Mouse (Mus musculus) CH12.LX (cell line): ENCODE results near the gene Tyms. TPM values are rescaled to one million over a fixed set of nuclear protein-coding genes. Genes with fewer than 3 reads are reported as not detected.

Experiments
- DNase-seq: peaks from one replicate; pipeline ENCODE4 v3.0.0-alpha.2; 2013; ENCODE audit errors: extremely low read depth
- H3K27ac ChIP-seq: 2 replicates; pipeline ENCODE4 v1.5.1; 2012; ENCODE audit warnings: low read depth, mild to moderate bottlenecking, control low read depth, moderate library complexity; ENCODE audit not compliant: insufficient read depth
- H3K27me3 ChIP-seq: replicated peaks from 2 replicates; pipeline ENCODE3; 2012; ENCODE audit warnings: inconsistent platforms
- H3K36me3 ChIP-seq, 2 experiments: replicated peaks in 1 of 2; 2 replicates each; pipeline versions ENCODE3 to v1.6.1; 2012; ENCODE audit warnings: inconsistent platforms in 1 of 2, low read length in 1 of 2, mild to moderate bottlenecking in 1 of 2, mixed read lengths in 1 of 2, moderate library complexity in 1 of 2; ENCODE audit not compliant: control insufficient read depth in 1 of 2, insufficient read depth in 1 of 2
- H3K4me1 ChIP-seq, 2 experiments: 2 replicates each; pipeline ENCODE4 v1.6.1; 2012; ENCODE audit warnings: inconsistent platforms in 1 of 2, moderate library complexity in 1 of 2; ENCODE audit not compliant: insufficient read depth in 2 of 2, control insufficient read depth in 1 of 2
- H3K4me2 ChIP-seq: 2 replicates; pipeline ENCODE4 v1.6.1; 2012; ENCODE audit warnings: low read depth, mild to moderate bottlenecking, control low read depth; ENCODE audit not compliant: poor library complexity, insufficient read depth, severe bottlenecking
- H3K4me3 ChIP-seq, 3 experiments: fragments of 150-350 bp in 1 of 3; sonication (generic) in 1 of 3; replicated peaks in 1 of 3; 2 replicates each; pipeline versions ENCODE3 to v1.5.1; 2011 to 2012; ENCODE audit warnings: low read depth in 2 of 3, low read length in 2 of 3, mild to moderate bottlenecking in 2 of 3, moderate library complexity in 2 of 3, control low read depth in 1 of 3, improper control_type of control experiment in 1 of 3, inconsistent platforms in 1 of 3, mixed read lengths in 1 of 3; ENCODE audit not compliant: poor library complexity in 1 of 3
- H3K79me2 ChIP-seq: replicated peaks from 2 replicates; pipeline ENCODE4 v1.6.1; 2012; ENCODE audit warnings: mild to moderate bottlenecking, moderate library complexity; ENCODE audit not compliant: control insufficient read depth, poor library complexity, insufficient read depth, severe bottlenecking; ENCODE audit errors: extremely low read depth
- H3K9ac ChIP-seq: 2 replicates; pipeline ENCODE4 v1.6.1; 2012; ENCODE audit warnings: low read depth, mild to moderate bottlenecking, control low read depth, moderate library complexity; ENCODE audit not compliant: insufficient read depth
- H3K9me3 ChIP-seq: replicated peaks from 2 replicates; pipeline ENCODE3; 2012; ENCODE audit warnings: low read length, inconsistent platforms, mixed read lengths
- CHD2 ChIP-seq: IDR thresholded peaks from 2 replicates; pipeline ENCODE4 v1.6.1; 2011; ENCODE audit warnings: low read length, improper control_type of control experiment
- CTCF ChIP-seq, 2 experiments: IDR thresholded peaks in 1 of 2; conservative IDR thresholded peaks in 1 of 2; 2 replicates each; pipeline ENCODE4 v1.5.1; 2011 to 2012; ENCODE audit warnings: low read depth in 2 of 2, low read length in 2 of 2, improper control_type of control experiment in 1 of 2, inconsistent platforms in 1 of 2, mild to moderate bottlenecking in 1 of 2, moderate library complexity in 1 of 2
- ELF1 ChIP-seq: IDR thresholded peaks from 2 replicates; pipeline ENCODE4 v1.6.1; 2014; ENCODE audit warnings: low read depth, mild to moderate bottlenecking, inconsistent platforms, low read length, improper control_type of control experiment
- EP300 ChIP-seq: IDR thresholded peaks from 2 replicates; pipeline ENCODE4 v1.6.1; 2011; ENCODE audit warnings: low read length, improper control_type of control experiment
- GABPA ChIP-seq: IDR thresholded peaks from 2 replicates; pipeline ENCODE4 v1.6.1; 2012; ENCODE audit warnings: low read depth, low read length, improper control_type of control experiment, inconsistent platforms; ENCODE audit not compliant: insufficient replicate concordance
- HCFC1 ChIP-seq: IDR thresholded peaks from 2 replicates; pipeline ENCODE4 v1.6.1; 2012; ENCODE audit warnings: low read depth, mild to moderate bottlenecking, inconsistent platforms, low read length, improper control_type of control experiment
- JUND ChIP-seq: conservative IDR thresholded peaks from 2 replicates; pipeline ENCODE4 v1.6.1; 2011; ENCODE audit warnings: low read depth, low read length, improper control_type of control experiment
- MAX ChIP-seq: IDR thresholded peaks from 2 replicates; pipeline ENCODE4 v1.6.1; 2011; ENCODE audit warnings: low read length, improper control_type of control experiment
- MAZ ChIP-seq: IDR thresholded peaks from 2 replicates; pipeline ENCODE4 v1.6.1; 2012; ENCODE audit warnings: low read depth, mild to moderate bottlenecking, inconsistent platforms, low read length, improper control_type of control experiment, moderate library complexity
- MEF2A ChIP-seq: IDR thresholded peaks from 2 replicates; pipeline ENCODE4 v1.6.1; 2014; ENCODE audit warnings: low read depth, mild to moderate bottlenecking, inconsistent platforms, low read length, improper control_type of control experiment, borderline replicate concordance
- MXI1 ChIP-seq: IDR thresholded peaks from 2 replicates; pipeline ENCODE4 v1.6.1; 2011; ENCODE audit warnings: mild to moderate bottlenecking, low read depth, low read length, improper control_type of control experiment
- NELFE ChIP-seq: IDR thresholded peaks from 2 replicates; pipeline ENCODE4 v1.6.1; 2011; ENCODE audit warnings: low read depth, low read length, improper control_type of control experiment
- POLR2AphosphoS2 ChIP-seq: IDR thresholded peaks from 2 replicates; pipeline ENCODE4 v1.6.1; 2011; ENCODE audit warnings: low read depth, low read length, improper control_type of control experiment
- RAD21 ChIP-seq: IDR thresholded peaks from 2 replicates; pipeline ENCODE4 v1.6.1; 2011; ENCODE audit warnings: low read depth, mild to moderate bottlenecking, low read length, improper control_type of control experiment, moderate library complexity
- RCOR1 ChIP-seq: conservative IDR thresholded peaks from 2 replicates; pipeline ENCODE4 v1.6.1; 2012; ENCODE audit warnings: low read depth, mild to moderate bottlenecking, inconsistent platforms, low read length, improper control_type of control experiment
- SMC3 ChIP-seq: IDR thresholded peaks from 2 replicates; pipeline ENCODE4 v1.6.1; 2011; ENCODE audit warnings: low read depth, low read length, improper control_type of control experiment
- USF1 ChIP-seq: IDR thresholded peaks from 2 replicates; pipeline ENCODE4 v1.6.1; 2014; ENCODE audit warnings: low read depth, mild to moderate bottlenecking, inconsistent platforms, low read length, improper control_type of control experiment
- ZC3H11A ChIP-seq: IDR thresholded peaks from 2 replicates; pipeline ENCODE4 v1.6.1; 2012; ENCODE audit warnings: low read depth, mild to moderate bottlenecking, inconsistent platforms, low read length, improper control_type of control experiment
- ZMIZ1 ChIP-seq: IDR thresholded peaks from 2 replicates; pipeline ENCODE4 v1.6.1; 2012; ENCODE audit warnings: low read depth, mild to moderate bottlenecking, inconsistent platforms, low read length, improper control_type of control experiment
- ZNF384 ChIP-seq: IDR thresholded peaks from 2 replicates; pipeline ENCODE4 v1.6.1; 2012; ENCODE audit warnings: low read depth, low read length, improper control_type of control experiment, inconsistent platforms
- dilution Hi-C: fragments of 300-500 bp; cut with MboI; formaldehyde crosslinking; loops from 2 replicates; pipeline ENCODE4 v1.14.3; 2020; ENCODE audit warnings: low sequenced_read_pairs; ENCODE audit not compliant: extremely low pct_unique_long_range_greater_than_20kb, extremely low pct_ligation_motif_present
- in situ Hi-C: fragments of 300-500 bp; cut with MboI; formaldehyde crosslinking; loops from 3 replicates; pipeline ENCODE4 v1.14.3; 2019; ENCODE audit warnings: low sequenced_read_pairs, low pct_ligation_motif_present, low pct_unique_long_range_greater_than_20kb, mixed read lengths
- polyA plus RNA-seq: library from polyadenylated mRNA; unstranded; fragments of >175 nt; gene quantifications from 2 replicates; pipeline ENCODE4 v1.2.1, GENCODE M21; 2012; ENCODE audit warnings: low read depth; ENCODE audit not compliant: insufficient read length
- total RNA-seq, 2 experiments: library from RNA; depleted of rRNA; stranded (reverse); fragments of 300-350 nt in 1 of 2; fragments of >200 nt in 1 of 2; gene quantifications; 2 replicates each; pipeline ENCODE4 v1.2.3; 2012 to 2014

The Tyms gene
- total and polyA plus RNA-seq, 3 experiments = 153 to 260 (median 193) TPM

DNA sequence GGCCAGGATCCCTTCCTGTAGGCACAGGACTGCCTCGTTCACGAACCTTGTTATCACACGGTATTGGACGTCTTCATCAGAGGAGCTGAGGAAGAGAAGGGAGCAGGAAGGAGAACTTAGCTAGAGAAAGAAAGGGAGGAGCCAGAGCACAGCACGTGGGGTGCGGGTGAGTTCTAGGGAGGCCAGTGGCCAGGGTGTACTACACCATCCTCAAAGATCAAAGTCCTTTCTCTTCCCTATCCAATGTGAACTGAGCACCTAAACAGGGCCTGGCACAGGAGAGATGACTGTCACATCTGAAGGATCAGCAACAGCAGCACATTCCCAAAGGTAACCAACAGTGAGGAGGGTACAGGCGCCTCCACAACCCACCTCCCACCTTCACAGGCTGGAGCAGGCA lies 46.7 kb upstream of the Tyms start:
- Histone ChIP-seq H3K36me3 (peaks cover 64 to 94% of the 10 kb centered on the region in 2 experiments), H3K9ac (no peak overlapping the region), H3K27me3 (no peaks in the 10 kb centered on the region), H3K79me2 (no peaks in the 10 kb centered on the region), H3K9me3 (no peaks in the 10 kb centered on the region), H3K4me1 (peaks cover 0 to 12% of the 10 kb centered on the region in 2 experiments; a peak in 2 of 4 replicates), H3K27ac (no peak overlapping the region), H3K4me3 (no peak overlapping the region), H3K4me2 (no peak overlapping the region)
- dilution Hi-C loops = no loop called here
- in situ Hi-C loops = no loop called here
- no peak for TF ChIP-seq POLR2AphosphoS2
- no peak for TF ChIP-seq ZNF384
- no peak for DNase-seq

DNA sequence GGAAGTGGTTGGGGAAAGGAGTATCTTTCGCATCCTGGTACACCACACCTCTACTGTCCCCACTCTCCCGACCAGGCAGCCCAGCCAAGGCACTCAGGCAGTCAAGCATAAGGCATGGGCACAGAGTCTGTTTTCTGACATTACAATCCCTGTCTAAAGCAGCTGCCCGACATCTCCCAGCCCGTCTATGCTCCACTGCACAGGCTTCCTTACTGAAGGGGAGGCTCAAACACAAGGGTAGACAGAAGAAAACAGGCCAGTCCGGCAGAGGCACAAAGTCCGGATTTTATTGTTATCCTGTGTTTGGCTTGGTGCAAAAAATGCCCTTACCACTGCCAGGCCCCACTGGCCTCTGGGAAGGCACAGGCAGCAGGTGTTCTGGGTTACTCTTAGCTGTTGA lies 45.7 kb upstream of the Tyms start:
- H3K27me3 ChIP-seq = no peaks in the 10 kb centered on the region
- no peak overlapping the region for H3K9ac ChIP-seq
- H3K27ac ChIP-seq = no peak overlapping the region
- H3K4me1 ChIP-seq = peaks cover 0 to 12% of the 10 kb centered on the region in 2 experiments; a peak in 2 of 4 replicates
- no peak overlapping the region for H3K4me2 ChIP-seq
- dilution Hi-C loops = no loop called here
- TF ChIP-seq MAZ = no peak
- TF ChIP-seq NELFE = no peak
- TF ChIP-seq RCOR1 = no peak
- TF ChIP-seq MAX = no peak
- H3K4me3 ChIP-seq = no peak overlapping the region
- peaks cover 56 to 87% of the 10 kb centered on the region in 2 experiments for H3K36me3 ChIP-seq
- in situ Hi-C loops = no loop called here
- no peaks in the 10 kb centered on the region for H3K79me2 ChIP-seq
- no peak for DNase-seq
- peaks cover 8% of the 10 kb centered on the region for H3K9me3 ChIP-seq

DNA sequence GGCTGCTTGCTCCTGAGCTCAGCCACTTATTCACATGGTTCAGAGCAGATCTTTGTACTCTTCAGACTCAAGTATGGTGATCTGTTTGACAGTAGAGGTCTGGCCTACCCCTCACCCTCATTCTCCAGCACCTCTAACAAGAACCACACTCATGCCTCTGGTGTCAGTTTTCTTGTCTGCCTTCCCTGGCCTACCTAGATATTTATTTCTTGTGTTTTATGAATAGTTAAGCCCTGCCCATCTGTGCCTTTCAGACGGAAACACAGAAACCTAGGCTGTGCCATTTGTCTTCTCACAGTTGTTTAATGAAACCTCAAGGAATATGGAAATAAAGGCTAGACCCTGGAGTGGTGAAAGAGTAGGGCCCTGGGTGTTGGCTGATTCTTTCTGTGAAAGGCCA lies 44.6 kb upstream of the Tyms start:
- Histone ChIP-seq H3K4me2 (no peak overlapping the region), H3K4me1 (peaks cover 0 to 12% of the 10 kb centered on the region in 2 experiments; a peak in 2 of 4 replicates), H3K79me2 (no peaks in the 10 kb centered on the region), H3K9ac (no peak overlapping the region), H3K27me3 (no peaks in the 10 kb centered on the region), H3K36me3 (peaks cover 45 to 77% of the 10 kb centered on the region in 2 experiments), H3K4me3 (no peak overlapping the region), H3K27ac (no peak overlapping the region), H3K9me3 (peaks cover 12% of the 10 kb centered on the region)
- no peak for TF ChIP-seq USF1
- TF ChIP-seq HCFC1 = no peak
- no peak for TF ChIP-seq MXI1
- TF ChIP-seq GABPA = no peak
- no peak for TF ChIP-seq EP300
- no peak for TF ChIP-seq RAD21
- no peak for TF ChIP-seq MEF2A
- TF ChIP-seq ELF1 = no peak
- no peak for TF ChIP-seq ZC3H11A
- no peak for TF ChIP-seq JUND
- no peak for TF ChIP-seq CTCF (conservative IDR thresholded peaks at IDR 0.05 in 1 of 2, IDR thresholded peaks at IDR 0.05 in 1 of 2; ENCODE audit: low read depth in 2 of 2, low read length in 2 of 2)
- TF ChIP-seq ZMIZ1 = no peak
- no peak for TF ChIP-seq CHD2
- TF ChIP-seq SMC3 = no peak
- in situ Hi-C loops = no loop called here
- dilution Hi-C loops = no loop called here
- DNase-seq = no peak
